Mouse (Mus musculus) thymus, postnatal 4 days (tissue): Measurements from ENCODE around the gene Cdc42se1.

Source experiments
- DNase-seq: peaks from one replicate; pipeline ENCODE4 v3.0.0; 2021

The Cdc42se1 gene

GRCm38 (mm10) chr3:95227214-95227613 is 1.3 kb upstream of the Cdc42se1 start:
- no peak for DNase-seq

- peak; percentile 63 for DNase-seq
These were observed 605 bp downstream of the Cdc42se1 start for GRCm38 (mm10) chr3:95228894-95229780.

- DNase-seq = peak; percentile 56
These were observed 1.4 kb downstream of the Cdc42se1 start for GRCm38 (mm10) chr3:95229781-95230494.

- peak; percentile 53 for DNase-seq
These were observed 2.2 kb downstream of the Cdc42se1 start for GRCm38 (mm10) chr3:95230495-95231297.

GRCm38 (mm10) chr3:95231298-95232221 is 3.0 kb downstream of the Cdc42se1 start, which contains the start of gene Mllt11:
Gene Mllt11 (minus strand): TSS chr3:95232171.
- peak; percentile 74 for DNase-seq

- DNase-seq = no peak
These were observed 4.2 kb downstream of the Cdc42se1 start for GRCm38 (mm10) chr3:95232771-95233170.

DNA sequence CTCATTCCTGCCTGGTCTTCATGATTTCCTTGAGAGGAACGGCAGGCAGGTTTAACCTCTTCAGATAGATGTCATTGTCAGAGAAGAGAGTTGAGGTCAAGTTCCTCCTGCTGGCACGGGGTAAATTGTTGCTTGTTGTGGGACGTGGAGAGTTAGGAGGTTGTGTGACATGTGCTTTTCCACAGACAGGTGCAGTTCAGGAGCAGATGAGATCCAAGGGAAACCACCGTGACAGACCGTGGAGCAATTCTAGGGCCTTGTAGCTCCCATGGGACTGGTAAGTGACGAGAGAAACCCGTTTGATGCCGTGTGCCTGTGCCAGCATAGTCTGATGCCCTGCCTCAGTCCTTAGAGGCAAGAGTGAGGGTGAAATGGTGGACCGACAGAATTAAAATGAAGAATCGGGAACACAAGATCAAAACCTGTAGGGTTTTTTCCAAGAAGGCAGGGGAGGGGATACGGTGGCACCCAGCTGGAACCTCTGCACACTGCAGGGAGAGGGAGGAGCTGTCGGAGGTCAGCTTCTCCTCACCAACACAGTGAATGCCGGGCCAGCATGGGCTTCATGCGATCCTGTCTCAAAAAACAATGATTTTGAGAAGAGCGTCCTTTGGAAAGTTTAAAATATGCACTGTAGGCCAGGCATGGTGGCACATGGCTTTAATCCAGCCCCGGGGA is 4.9 kb downstream of the Cdc42se1 start:
- no peak for DNase-seq

GRCm38 (mm10) chr3:95235386-95236301 is 7.1 kb downstream of the Cdc42se1 start:
- DNase-seq = no peak

DNA sequence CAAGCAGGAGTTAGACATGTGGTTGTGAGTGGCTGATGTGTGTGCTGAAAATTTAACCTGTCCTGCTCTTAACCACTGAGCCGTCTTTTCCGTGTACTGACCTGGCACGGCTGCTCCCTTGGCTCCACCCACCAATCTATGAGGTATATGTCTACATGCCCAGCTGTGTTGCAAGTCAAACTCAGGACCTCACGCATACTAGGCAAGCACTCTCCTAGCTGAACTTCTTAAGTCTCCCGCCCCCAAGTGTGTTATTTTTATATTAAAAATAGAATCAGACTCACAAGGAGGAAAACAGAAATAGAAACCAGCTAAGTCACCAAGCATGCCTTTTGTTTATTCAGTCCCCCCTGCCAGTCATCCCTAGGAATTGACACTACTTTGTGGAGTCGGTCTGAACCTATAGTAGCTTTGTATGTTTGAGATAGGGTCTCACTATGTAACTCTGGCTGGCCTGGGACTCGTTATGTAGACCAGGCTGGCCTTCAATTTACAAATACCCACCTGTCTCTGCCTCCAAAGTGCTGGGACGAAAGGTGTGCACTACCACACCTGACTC is 9.1 kb downstream of the Cdc42se1 start:
- DNase-seq = no peak

- no peak for DNase-seq
These were observed 10.5 kb downstream of the Cdc42se1 start for GRCm38 (mm10) chr3:95239022-95239421.

GRCm38 (mm10) chr3:95239971-95240370 is 11.4 kb downstream of the Cdc42se1 start:
- no peak for DNase-seq

- no peak for DNase-seq
These were observed 12.4 kb downstream of the Cdc42se1 start for GRCm38 (mm10) chr3:95240900-95241299.

GRCm38 (mm10) chr3:95241498-95241897 is 13.0 kb downstream of the Cdc42se1 start, which contains the start of gene Gm128:
Gene Gm128 (minus strand): TSS chr3:95241598.
- no peak for DNase-seq

- DNase-seq = no peak
These were observed 14.6 kb downstream of the Cdc42se1 start for GRCm38 (mm10) chr3:95243086-95243485.

DNA sequence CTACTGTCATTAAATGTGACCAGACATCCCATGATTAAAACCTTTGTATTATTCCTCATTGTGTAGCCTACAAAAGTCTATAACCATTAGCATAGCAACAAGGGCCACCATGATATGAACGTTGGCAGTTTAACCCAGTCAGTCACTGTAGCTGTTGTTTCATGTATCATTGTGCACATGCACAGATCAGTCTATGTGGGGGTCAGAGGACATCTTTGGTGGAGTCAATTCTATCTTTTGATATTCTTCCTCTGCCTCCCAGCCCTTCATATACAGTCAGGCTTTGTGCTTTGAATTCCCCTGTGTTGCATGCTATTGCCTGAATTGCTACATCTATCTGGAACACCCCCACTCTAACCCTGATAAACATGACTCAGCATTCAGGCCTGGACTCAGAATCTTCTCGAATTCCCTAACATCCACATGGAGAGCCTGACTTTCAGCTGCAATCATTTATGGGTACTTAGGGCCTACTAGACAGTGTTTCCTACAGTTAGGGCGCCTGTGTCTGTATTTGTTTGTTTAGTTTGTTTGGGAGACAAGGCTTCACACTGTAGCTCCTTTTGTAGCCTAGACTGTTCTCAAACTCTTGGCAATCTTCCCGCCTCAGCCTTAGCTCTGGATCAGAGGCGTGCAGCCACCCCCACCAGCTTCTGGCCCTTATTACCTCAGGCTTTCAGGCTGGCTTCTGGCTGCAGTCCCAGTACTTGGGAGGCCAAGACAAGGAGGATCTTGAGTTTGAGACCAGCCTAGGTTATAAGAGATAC is 18.1 kb downstream of the Cdc42se1 start:
- no peak for DNase-seq

DNA sequence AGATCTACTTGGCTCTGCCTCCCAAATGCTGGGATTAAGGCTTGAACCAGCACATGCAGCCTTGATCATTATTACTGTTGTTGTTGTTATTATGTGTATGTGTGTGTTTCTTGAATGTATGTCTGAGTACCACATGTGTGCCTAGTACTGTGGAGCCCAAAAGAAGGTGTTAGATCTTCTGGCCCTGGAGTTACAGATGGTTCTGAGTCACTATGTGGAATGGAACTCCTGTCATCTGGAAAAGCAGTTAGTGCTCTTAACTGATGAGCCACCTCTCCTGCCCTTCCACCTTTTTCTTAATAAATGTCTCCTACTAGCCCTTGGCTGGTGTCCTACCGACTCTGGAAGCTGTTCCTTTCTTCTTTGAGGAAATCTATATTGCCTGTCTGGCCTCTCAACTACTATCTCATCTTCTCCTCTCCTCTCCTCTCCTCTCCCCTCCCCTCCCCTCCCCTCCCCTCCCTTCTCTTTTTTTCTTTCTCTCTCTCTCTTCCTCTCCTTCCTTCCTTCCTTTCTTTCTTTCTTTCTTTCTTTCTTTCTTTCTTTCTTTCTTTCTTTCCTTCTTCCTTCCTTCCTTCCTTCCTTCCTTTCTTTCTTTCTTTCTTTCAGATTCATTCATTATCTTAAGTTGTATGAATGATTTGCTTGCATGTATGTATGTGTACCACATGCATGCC is 19.3 kb downstream of the Cdc42se1 start:
- DNase-seq = no peak

- no peak for DNase-seq
These were observed 21.8 kb downstream of the Cdc42se1 start for GRCm38 (mm10) chr3:95250361-95250760.

GRCm38 (mm10) chr3:95250783-95251424 is 22.4 kb downstream of the Cdc42se1 start, which contains the start of gene Bnipl:
Gene Bnipl (minus strand): TSS chr3:95251193.
- no peak for DNase-seq
